Mouse (Mus musculus): ENCODE measurements around the gene Tefm. TPM values are rescaled to one million over a fixed set of nuclear protein-coding genes. Genes with fewer than 3 reads are reported as not detected.

The Tefm gene
- total RNA-seq, 2 experiments from 2014 or later = 8.4 to 9.6 TPM

DNA sequence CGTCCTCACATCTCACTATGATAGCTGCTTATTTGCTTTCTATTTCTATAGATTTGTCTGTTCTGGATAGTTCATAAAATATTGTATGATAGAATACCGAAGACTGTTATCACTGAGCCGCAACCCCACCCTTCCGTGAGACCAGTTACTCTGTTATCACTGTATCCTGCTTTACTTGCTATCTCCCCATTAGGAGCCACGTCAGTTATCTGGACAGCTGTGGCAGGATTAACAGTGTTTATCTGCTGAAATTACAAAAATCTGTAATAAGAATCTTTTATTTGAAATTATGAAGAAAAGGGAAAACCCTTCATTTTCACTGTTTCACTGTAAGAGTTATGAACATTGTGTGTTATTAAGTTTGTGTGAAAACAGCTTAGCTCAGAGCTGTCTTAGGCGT is 40.7 kb downstream of the Tefm start:
- no peak for DNase-seq (ENCODE audit: low spot score in 2 of 2)

DNA sequence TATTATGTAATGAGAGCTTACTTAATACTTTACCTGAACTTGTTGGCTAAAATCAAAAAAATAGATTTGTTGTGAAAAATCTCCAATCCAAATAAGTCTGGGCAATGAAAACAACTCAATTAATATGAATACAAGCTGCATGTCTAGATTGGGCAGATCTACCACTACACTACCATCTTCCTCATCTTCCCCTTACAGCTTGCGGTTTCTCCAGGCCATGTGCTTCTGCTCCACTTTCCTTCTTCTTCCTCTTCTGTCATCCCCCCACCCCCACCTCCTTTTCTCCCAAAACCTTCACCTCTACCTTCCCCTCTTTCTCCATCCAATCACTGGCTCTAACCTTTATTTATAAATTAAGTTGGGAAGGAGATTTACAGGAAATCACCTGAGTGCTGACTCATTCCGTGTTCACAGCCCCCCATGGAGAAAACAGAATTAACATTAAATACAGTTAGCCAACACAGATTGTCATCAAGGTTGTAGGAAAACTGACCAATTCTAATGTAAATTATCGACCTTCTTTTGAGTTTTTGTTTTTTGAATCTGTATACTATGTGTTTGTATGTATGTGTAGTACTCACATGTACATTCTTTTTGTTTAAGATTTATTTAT is 43.4 kb downstream of the Tefm start:
- DNase-seq (ENCODE audit: low spot score in 2 of 2) = no peak

DNA sequence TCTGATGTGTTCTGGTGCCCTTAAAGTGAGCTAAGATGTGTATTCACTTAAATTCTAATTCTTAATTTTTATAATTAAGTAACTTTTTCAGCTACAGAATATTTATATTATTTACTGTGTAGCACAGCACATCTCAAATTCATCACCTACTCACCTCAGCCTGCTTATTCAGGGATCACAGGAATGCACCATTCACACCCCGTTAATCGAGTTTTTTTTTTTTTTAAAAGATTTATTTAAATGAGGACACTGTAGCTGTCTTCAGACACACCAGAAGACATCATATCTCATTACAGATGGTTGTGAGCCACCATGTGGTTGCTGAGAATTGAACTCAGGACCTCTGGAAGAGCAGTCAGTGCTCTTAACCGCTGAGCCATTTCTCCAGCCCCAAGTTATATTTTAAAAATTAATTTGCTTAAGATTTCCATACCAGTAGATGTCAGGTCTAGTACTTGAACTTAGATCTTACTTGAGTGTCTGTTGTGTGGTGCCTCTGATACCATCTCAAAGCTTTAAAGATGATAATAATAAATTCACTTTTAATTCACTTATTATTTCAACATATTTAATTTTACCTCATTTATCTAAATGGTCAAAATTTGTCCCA is 51.3 kb downstream of the Tefm start:
- DNase-seq (ENCODE audit: low spot score in 2 of 2) = no peak

- DNase-seq (ENCODE audit: low spot score in 2 of 2) = no peak
Measured at GRCm38 (mm10) chr11:80089817-80090214, 52.2 kb downstream of the Tefm start.

GRCm38 (mm10) chr11:80088917-80089816 is 52.8 kb downstream of the Tefm start, which contains the start of gene Atad5:
Gene Atad5, plus strand, starts transcription at chr11:80089400.
- peak; percentile 74 to 92 for DNase-seq (ENCODE audit: low spot score in 2 of 2)

DNA sequence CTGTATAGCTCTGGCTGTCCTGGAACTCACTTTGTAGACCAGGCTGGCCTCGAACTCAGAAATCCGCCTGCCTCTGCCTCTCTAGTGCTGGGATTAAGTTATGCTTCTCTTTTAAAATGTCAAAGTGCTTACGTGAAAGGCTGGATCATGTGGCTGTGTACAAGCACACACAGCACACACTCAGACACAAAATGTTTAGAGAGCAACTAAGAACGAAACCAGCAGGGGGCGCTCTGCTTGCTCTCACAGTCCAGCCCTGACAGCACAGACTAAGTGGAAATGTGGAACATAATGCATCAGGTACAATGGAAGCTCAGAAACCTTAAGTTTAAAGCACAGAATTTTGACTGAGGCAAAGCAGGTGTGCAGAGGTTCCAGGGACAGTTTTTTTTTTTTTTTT is 55.1 kb downstream of the Tefm start:
- peak; percentile 67 to 93 for DNase-seq (ENCODE audit: low spot score in 2 of 2)

Other genes starting within 250 kb of the Tefm start
- 10 to 100 TPM; 32.3 to 36.7 TPM for gene Utp6, start 179.8 kb downstream of the Tefm start, total RNA-seq (2021)
- 10 to 100 TPM; 36.9 to 37.0 TPM for gene Suz12, start 149.1 kb downstream of the Tefm start, total RNA-seq (2021)
- gene Crlf3, start 61.2 kb downstream of the Tefm start, total RNA-seq (2021) = 10 to 100 TPM; 16.6 to 27.7 TPM
- 1 to 10 TPM; 2.6 to 3.1 TPM for gene Atad5, start 52.8 kb downstream of the Tefm start, total RNA-seq (2021)
- 1 to 10 TPM; 6.5 to 8.4 TPM for gene Adap2, start 11.9 kb upstream of the Tefm start, total RNA-seq (2021)
- 1 to 10 TPM; 3.9 to 4.7 TPM for gene Rnf135, start 41.7 kb upstream of the Tefm start, total RNA-seq (2021)
- 10 to 100 TPM; 62.8 to 65.6 TPM for gene Rhot1, start 66.8 kb upstream of the Tefm start, total RNA-seq (2021)
- 10 to 100 TPM; 29.7 to 29.8 TPM for gene Rhbdl3, start 158.7 kb upstream of the Tefm start, total RNA-seq (2021)
- 10 to 100 TPM; 50.8 to 54.1 TPM for gene 5730455P16Rik, start 235.9 kb upstream of the Tefm start, total RNA-seq (2021)
- 100 to 1,000 TPM; 133 to 146 TPM for gene Zfp207, start 241.1 kb upstream of the Tefm start, total RNA-seq (2021)

Measured in layer of hippocampus, adult 18-20 months (tissue).